Mouse (Mus musculus) heart, embryonic 12.5 days (tissue): ENCODE data around the gene Clic1. TPM values are rescaled to one million over a fixed set of nuclear protein-coding genes. Genes with fewer than 3 reads are reported as not detected.

Experiments
- ATAC-seq: fragments of 200-750 bp; cut with Nextera tagmentation; 2 replicates; pipeline ENCODE4 v1.8.0; 2017; ENCODE audit warnings: moderate TSS enrichment, moderate library complexity; ENCODE audit not compliant: insufficient number of reproducible peaks, low FRiP score
- H3K27ac ChIP-seq: fragments of 300-500 bp; sonication (generic); 2 replicates; pipeline ENCODE4 v1.5.1; 2016; ENCODE audit warnings: mild to moderate bottlenecking, moderate library complexity; ENCODE audit not compliant: poor library complexity, severe bottlenecking
- H3K27me3 ChIP-seq: fragments of 300-500 bp; sonication (generic); replicated peaks from 2 replicates; pipeline ENCODE4 v1.6.1; 2016; ENCODE audit warnings: mild to moderate bottlenecking, moderate library complexity
- H3K36me3 ChIP-seq: fragments of 300-500 bp; sonication (generic); 2 replicates; pipeline ENCODE4 v1.6.1; 2016; ENCODE audit warnings: mild to moderate bottlenecking, moderate library complexity
- H3K4me1 ChIP-seq: fragments of 300-500 bp; sonication (generic); replicated peaks from 2 replicates; pipeline ENCODE4 v1.6.1; 2016; ENCODE audit warnings: mild to moderate bottlenecking
- H3K4me2 ChIP-seq: fragments of 300-500 bp; sonication (generic); 2 replicates; pipeline ENCODE4 v1.6.1; 2016; ENCODE audit warnings: mild to moderate bottlenecking, moderate library complexity
- H3K4me3 ChIP-seq: fragments of 300-500 bp; sonication (generic); 2 replicates; pipeline ENCODE4 v1.5.1; 2016; ENCODE audit warnings: mild to moderate bottlenecking
- H3K9ac ChIP-seq: fragments of 300-500 bp; sonication (generic); 2 replicates; pipeline ENCODE4 v1.6.1; 2016; ENCODE audit warnings: mild to moderate bottlenecking, moderate library complexity
- H3K9me3 ChIP-seq: fragments of 300-500 bp; sonication (generic); replicated peaks from 2 replicates; pipeline ENCODE4 v1.6.1; 2016; ENCODE audit warnings: mild to moderate bottlenecking, moderate library complexity
- WGBS: fragments of 180-500 bp; shearing (Covaris S2); methylation state at CpG from one replicate; pipeline ENCODE4 v1.1.7; 2016; 5-methylcytosine and 5-hydroxymethylcytosine counted together
- polyA plus RNA-seq: library from polyadenylated mRNA; unstranded; fragments of >200 nt; fragmentation: Nextera tagmentation; extraction: Ambion mirVana; gene quantifications from 2 replicates; pipeline ENCODE4 v1.2.1, GENCODE M21; 2016

Clic1 gene
- polyA plus RNA-seq, 1 experiment from 2014 or later: 349 TPM

DNA sequence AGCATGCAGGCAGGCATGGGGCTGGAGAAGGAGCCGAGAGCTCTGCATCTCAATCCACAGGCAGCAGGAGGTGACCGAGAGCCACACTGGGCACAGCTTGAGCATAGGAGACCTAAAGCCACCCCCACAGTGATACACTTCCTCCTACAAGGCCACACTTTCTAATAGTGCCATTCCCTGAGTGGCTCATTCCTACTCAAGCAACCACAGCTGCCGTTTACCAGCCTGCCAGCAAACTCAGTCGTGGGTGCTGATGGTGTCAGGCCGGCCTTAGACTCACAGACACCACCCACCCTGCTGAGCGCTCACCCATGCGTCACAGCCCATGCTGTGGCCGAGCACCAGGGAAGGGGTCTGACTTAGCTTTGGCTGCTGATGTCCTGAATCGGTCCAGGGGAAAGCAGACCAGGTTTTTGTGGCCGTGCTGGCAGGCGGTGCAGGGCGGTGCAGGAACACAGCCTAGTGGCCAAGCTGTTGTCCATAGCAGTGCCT lies 47.4 kb downstream of the Clic1 start:
- Histone ChIP-seq H3K9me3 (no peaks in the 10 kb centered on the region), H3K4me1 (peaks cover 21% of the 10 kb centered on the region), H3K27ac (no peak overlapping the region), H3K4me3 (no peak overlapping the region), H3K9ac (no peak overlapping the region), H3K4me2 (no peak overlapping the region), H3K27me3 (no peaks in the 10 kb centered on the region), H3K36me3 (peaks cover 96% of the 10 kb centered on the region)
- no peak for ATAC-seq
- WGBS: 88% methylated on average over 12 of the region's 12 CpGs

DNA sequence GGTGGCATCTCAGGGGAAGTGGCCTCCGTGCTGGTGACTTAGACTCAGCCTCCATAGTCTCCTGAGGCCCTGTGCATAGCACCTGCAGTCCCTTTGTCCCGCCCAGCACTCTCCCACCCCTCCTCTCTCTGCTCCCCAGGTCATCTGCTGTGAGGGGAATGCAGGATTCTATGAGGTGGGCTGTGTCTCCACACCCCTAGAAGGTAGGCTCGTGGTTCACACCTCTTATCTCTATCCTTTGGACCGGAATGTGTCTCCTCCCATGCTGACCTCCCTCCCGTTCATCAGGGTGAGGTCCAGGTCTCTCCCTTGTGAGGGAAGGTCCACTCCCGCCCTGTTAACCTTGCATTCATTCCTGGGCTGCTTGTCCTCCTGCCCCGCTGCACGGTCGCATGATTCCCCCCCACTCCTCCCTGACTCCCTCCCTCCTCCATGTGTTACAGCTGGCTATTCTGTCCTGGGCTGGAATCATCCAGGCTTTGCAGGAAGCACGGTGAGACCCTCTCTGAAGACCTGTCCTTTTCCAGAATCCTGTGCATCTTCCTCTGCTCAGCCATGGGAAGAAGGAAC lies 50.5 kb downstream of the Clic1 start:
- peaks cover 29% of the 10 kb centered on the region for H3K4me1 ChIP-seq
- 0 out of 2 replicates have a peak overlapping the region, but pooled peaks have one; percentile 17 for H3K9ac ChIP-seq
- no peak overlapping the region for H3K4me3 ChIP-seq
- no peaks in the 10 kb centered on the region for H3K27me3 ChIP-seq
- H3K4me2 ChIP-seq: no peak overlapping the region
- H3K27ac ChIP-seq: no peak overlapping the region
- no peaks in the 10 kb centered on the region for H3K9me3 ChIP-seq
- WGBS: 52% methylated on average over 10 of the region's 10 CpGs
- no peak for ATAC-seq
- peaks cover 86% of the 10 kb centered on the region for H3K36me3 ChIP-seq

- no peak for ATAC-seq
- H3K36me3 ChIP-seq: peaks cover 77% of the 10 kb centered on the region
These were observed 51.4 kb downstream of the Clic1 start for GRCm38 (mm10) chr17:35101161-35101560.

GRCm38 (mm10) chr17:35102299-35102698 lies 52.5 kb downstream of the Clic1 start:
- no peaks in the 10 kb centered on the region for H3K9me3 ChIP-seq
- no peak for ATAC-seq
- peaks cover 66% of the 10 kb centered on the region for H3K36me3 ChIP-seq
- H3K27me3 ChIP-seq: no peaks in the 10 kb centered on the region
- no peak overlapping the region for H3K27ac ChIP-seq
- 69% methylated on average over 8 of the region's 8 CpGs for whole genome bisulfite sequencing
- H3K9ac ChIP-seq: no peak overlapping the region
- no peak overlapping the region for H3K4me2 ChIP-seq
- H3K4me1 ChIP-seq: peaks cover 29% of the 10 kb centered on the region
- H3K4me3 ChIP-seq: no peak overlapping the region

More at GRCm38 (mm10) chr17:35101161-35101560, 51.4 kb downstream of the Clic1 start:
- Histone ChIP-seq H3K4me1 (peaks cover 29% of the 10 kb centered on the region), H3K9me3 (no peaks in the 10 kb centered on the region), H3K4me2 (no peak overlapping the region), H3K27me3 (no peaks in the 10 kb centered on the region), H3K27ac (no peak overlapping the region), H3K9ac (no peak overlapping the region), H3K4me3 (no peak overlapping the region)
- WGBS: 87% methylated on average over 11 of the region's 11 CpGs

DNA sequence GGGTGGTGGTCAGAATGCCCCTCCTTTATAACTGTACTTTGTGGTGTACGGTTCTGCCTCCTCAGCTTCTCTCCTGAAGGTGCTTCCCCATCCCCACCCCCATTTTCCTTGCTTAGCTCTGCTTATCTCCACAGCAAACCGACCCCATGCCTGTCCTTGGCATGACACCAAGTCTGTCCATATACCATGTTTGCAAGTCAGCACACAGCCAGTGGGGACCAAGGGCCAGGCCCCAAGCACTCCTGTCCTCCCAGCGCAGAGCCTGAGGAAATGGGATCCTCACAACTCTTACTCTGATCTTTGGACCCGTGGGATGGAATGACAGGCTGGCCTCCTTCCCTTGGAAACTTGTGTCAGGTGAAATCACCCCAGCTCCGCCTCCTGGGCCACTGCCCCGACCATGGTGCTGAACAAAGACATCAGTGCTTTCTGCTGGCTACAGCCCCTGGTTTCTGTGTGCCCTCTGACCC lies 53.5 kb downstream of the Clic1 start:
- H3K9ac ChIP-seq: no peak overlapping the region
- H3K4me3 ChIP-seq: no peak overlapping the region
- H3K4me1 ChIP-seq: peaks cover 29% of the 10 kb centered on the region
- H3K27ac ChIP-seq: no peak overlapping the region
- no peaks in the 10 kb centered on the region for H3K27me3 ChIP-seq
- no peak for ATAC-seq
- H3K9me3 ChIP-seq: no peaks in the 10 kb centered on the region
- WGBS: 52% methylated on average over 6 of the region's 6 CpGs
- no peak overlapping the region for H3K4me2 ChIP-seq
- peaks cover 57% of the 10 kb centered on the region for H3K36me3 ChIP-seq

GRCm38 (mm10) chr17:35104079-35104478 lies 54.3 kb downstream of the Clic1 start:
- Histone ChIP-seq H3K9me3 (no peaks in the 10 kb centered on the region), H3K36me3 (peaks cover 49% of the 10 kb centered on the region), H3K4me3 (no peak overlapping the region), H3K4me1 (peaks cover 29% of the 10 kb centered on the region), H3K27me3 (no peaks in the 10 kb centered on the region), H3K27ac (no peak overlapping the region), H3K4me2 (no peak overlapping the region), H3K9ac (no peak overlapping the region)
- WGBS: 83% methylated on average over 7 of the region's 7 CpGs
- no peak for ATAC-seq

GRCm38 (mm10) chr17:35104754-35105153 lies 55.0 kb downstream of the Clic1 start:
- no peak for ATAC-seq
- Histone ChIP-seq H3K4me1 (peaks cover 29% of the 10 kb centered on the region), H3K27me3 (no peaks in the 10 kb centered on the region), H3K9ac (no peak overlapping the region), H3K27ac (no peak overlapping the region), H3K4me3 (no peak overlapping the region), H3K36me3 (peaks cover 42% of the 10 kb centered on the region), H3K4me2 (no peak overlapping the region), H3K9me3 (no peaks in the 10 kb centered on the region)
- 52% methylated on average over 6 of the region's 6 CpGs for WGBS

- 29% methylated on average over 13 of the region's 13 CpGs for WGBS
- Histone ChIP-seq H3K27ac (no peak overlapping the region), H3K9me3 (no peaks in the 10 kb centered on the region), H3K27me3 (no peaks in the 10 kb centered on the region), H3K4me2 (peak overlapping the region; percentile 29; the same call in 1 of the 2 replicates), H3K36me3 (peaks cover 31% of the 10 kb centered on the region), H3K4me3 (no peak overlapping the region), H3K9ac (peak overlapping the region; percentile 52), H3K4me1 (peaks cover 24% of the 10 kb centered on the region)
- ATAC-seq: no peak
These were observed 56.1 kb downstream of the Clic1 start for GRCm38 (mm10) chr17:35105740-35106389.

DNA sequence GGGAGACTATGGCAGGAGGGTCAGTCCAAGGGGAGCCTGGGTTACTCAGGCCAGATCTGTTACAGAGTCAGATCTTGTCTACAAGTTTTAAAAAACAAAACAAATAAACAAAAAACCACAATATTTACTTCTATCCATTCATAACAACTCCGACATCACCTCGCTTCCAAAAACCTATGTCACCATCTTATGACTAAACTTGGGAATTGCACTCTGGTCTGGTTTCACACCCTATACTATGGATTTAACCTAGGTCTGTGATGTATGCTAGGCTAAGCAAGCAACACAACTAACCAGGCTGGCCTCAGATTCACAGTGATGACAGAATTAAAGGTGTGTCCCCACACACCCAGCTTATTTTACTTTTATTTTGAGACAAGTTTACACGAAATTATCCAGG lies 56.8 kb downstream of the Clic1 start:
- ATAC-seq: no peak
- 68% methylated on average over 3 of the region's 3 CpGs for WGBS
- H3K4me2 ChIP-seq: no peak overlapping the region

GRCm38 (mm10) chr17:35108097-35108496 lies 58.3 kb downstream of the Clic1 start, which contains the start of gene Ly6g5c:
Gene Ly6g5c, plus strand, starts transcription at chr17:35108279.
- no peak within 1 kb of the TSS for H3K9ac ChIP-seq
- no peak within 1 kb of the TSS for H3K27ac ChIP-seq
- no peak within 1 kb of the TSS for H3K4me3 ChIP-seq
- no peak for ATAC-seq
- H3K9me3 ChIP-seq: no peaks in the 10 kb centered on the region
- WGBS: 78% methylated on average over 6 of the region's 6 CpGs
- H3K27me3 ChIP-seq: 0 out of 2 replicates have a peak, but pooled peaks cover 3% of the 10 kb centered on the region
- peaks cover 9% of the 10 kb centered on the region for H3K36me3 ChIP-seq
- H3K4me1 ChIP-seq: peaks cover 6% of the 10 kb centered on the region
- no peak within 1 kb of the TSS for H3K4me2 ChIP-seq

More for the DNA sequence above, 56.8 kb downstream of the Clic1 start:
- Histone ChIP-seq H3K4me3 (no peak overlapping the region), H3K36me3 (peaks cover 25% of the 10 kb centered on the region), H3K9me3 (no peaks in the 10 kb centered on the region), H3K27ac (no peak overlapping the region), H3K4me1 (peaks cover 19% of the 10 kb centered on the region), H3K27me3 (0 out of 2 replicates have a peak, but pooled peaks cover 3% of the 10 kb centered on the region), H3K9ac (no peak overlapping the region)
